Mouse (Mus musculus) intestine, postnatal 0 days (tissue): ENCODE results near the gene Abcg4. TPM values are rescaled to one million over a fixed set of nuclear protein-coding genes. Genes with fewer than 3 reads are reported as not detected.

Experiments
- ATAC-seq: fragments of 200-750 bp; cut with Nextera tagmentation; 2 replicates; pipeline ENCODE4 v1.8.0; 2017; ENCODE audit warnings: mild to moderate bottlenecking, moderate TSS enrichment, moderate library complexity
- H3K27ac ChIP-seq: fragments of 300-500 bp; sonication (generic); 2 replicates; pipeline ENCODE4 v1.5.1; 2014; ENCODE audit warnings: mild to moderate bottlenecking, low read depth, low read length, moderate library complexity
- H3K27me3 ChIP-seq: fragments of 300-500 bp; sonication (generic); replicated peaks from 2 replicates; pipeline ENCODE4 v1.6.1; 2014; ENCODE audit warnings: low read length, mixed read lengths; ENCODE audit not compliant: control insufficient read depth, insufficient read depth
- H3K36me3 ChIP-seq: fragments of 300-500 bp; sonication (generic); 2 replicates; pipeline ENCODE4 v1.6.1; 2014; ENCODE audit warnings: mild to moderate bottlenecking, moderate library complexity; ENCODE audit not compliant: control insufficient read depth, insufficient read depth
- H3K4me1 ChIP-seq: fragments of 300-500 bp; sonication (generic); replicated peaks from 2 replicates; pipeline ENCODE4 v1.6.1; 2014; ENCODE audit warnings: antibody characterized with exemption, low read length, mixed read lengths; ENCODE audit not compliant: control insufficient read depth, insufficient read depth
- H3K4me2 ChIP-seq: fragments of 300-500 bp; sonication (generic); replicated peaks from 2 replicates; pipeline ENCODE4 v1.6.1; 2014; ENCODE audit warnings: low read depth, mild to moderate bottlenecking, moderate library complexity
- H3K4me3 ChIP-seq: fragments of 300-500 bp; sonication (generic); 2 replicates; pipeline ENCODE4 v1.5.1; 2014; ENCODE audit warnings: low read depth, low read length
- H3K9ac ChIP-seq: fragments of 300-500 bp; sonication (generic); 2 replicates; pipeline ENCODE4 v1.6.1; 2014; ENCODE audit warnings: mild to moderate bottlenecking, low read depth, low read length
- H3K9me3 ChIP-seq: fragments of 300-500 bp; sonication (generic); 2 replicates; pipeline ENCODE4 v1.6.1; 2016; ENCODE audit warnings: mixed run types; ENCODE audit not compliant: control insufficient read depth
- CTCF ChIP-seq: sonication (generic); IDR thresholded peaks from 2 replicates; pipeline ENCODE4 v1.5.1; 2016; ENCODE audit warnings: low read depth, mild to moderate bottlenecking, control low read depth, antibody characterized with exemption, moderate library complexity
- WGBS: fragments of 180-500 bp; shearing (Covaris S2); extraction: QIAGEN DNeasy Blood & Tissue Kit; methylation state at CpG from one replicate; pipeline ENCODE4 v1.1.7; 2014; 5-methylcytosine and 5-hydroxymethylcytosine counted together
- polyA plus RNA-seq: library from polyadenylated mRNA; unstranded; fragments of >200 nt; fragmentation: Nextera tagmentation; extraction: Ambion mirVana; gene quantifications from 2 replicates; pipeline ENCODE4 v1.2.1, GENCODE M21; 2015

Abcg4 gene
- polyA plus RNA-seq, 1 experiment from 2014 or later, result 1.1 TPM

DNA sequence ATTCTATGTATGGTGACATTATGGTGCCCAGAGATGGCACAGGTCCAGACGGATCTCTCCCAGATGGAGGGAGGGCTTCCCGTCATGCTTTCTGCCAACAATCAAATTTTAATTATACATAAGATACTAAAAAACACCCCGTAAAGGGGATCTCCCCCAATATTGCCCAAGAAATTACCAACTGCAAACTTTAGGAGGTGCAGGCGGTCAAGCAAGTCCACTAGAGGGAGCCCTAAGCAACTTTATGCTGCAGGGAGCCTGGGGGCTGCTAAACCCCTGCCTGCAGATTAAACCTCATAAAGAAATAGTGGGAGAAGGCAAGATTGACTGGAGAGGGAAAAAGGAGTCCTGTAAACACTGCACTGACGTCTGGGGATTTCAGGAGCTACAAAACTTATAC is 49.0 kb downstream of the Abcg4 start:
- WGBS, result 7% methylated on average over 5 of the region's 5 CpGs
- Histone ChIP-seq H3K27ac (no peak overlapping the region), H3K4me2 (no peak overlapping the region), H3K4me1 (no peaks in the 10 kb centered on the region), H3K36me3 (no peaks in the 10 kb centered on the region), H3K4me3 (no peak overlapping the region), H3K9me3 (no peaks in the 10 kb centered on the region), H3K27me3 (no peaks in the 10 kb centered on the region), H3K9ac (no peak overlapping the region)
- peak; percentile 83 for TF ChIP-seq CTCF
- ATAC-seq, result no peak

DNA sequence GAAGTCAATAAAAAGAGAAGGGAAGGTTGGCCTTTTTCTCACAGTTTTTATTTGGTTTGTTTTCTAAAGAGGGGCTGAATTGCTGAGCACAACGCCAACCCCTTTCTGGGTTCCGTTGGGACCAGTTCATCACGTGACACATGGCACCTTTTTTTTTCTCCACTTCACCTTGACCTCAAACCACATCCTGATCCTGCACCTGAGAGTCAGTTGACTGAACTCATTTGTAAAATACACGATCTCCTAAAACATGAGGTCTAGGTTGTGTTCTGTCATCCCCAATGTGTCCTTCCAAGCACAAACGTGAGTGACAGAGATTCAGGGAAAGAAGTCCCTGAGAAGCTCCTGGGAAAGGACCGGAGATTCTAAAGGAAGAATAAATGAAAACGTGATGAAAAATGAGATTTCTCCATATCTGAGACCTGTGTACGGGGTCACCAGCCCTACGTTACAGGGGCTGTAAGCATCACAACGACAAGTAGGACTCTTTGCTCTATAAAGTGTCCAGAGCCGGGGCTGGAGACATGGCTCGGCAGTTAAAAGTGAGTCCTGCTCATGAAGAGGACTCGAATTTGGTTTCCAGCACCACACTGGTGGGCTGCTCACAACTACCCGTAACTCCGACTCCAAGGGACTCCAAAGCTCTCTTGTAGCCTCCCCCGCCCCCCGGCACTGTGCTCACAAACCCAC is 49.8 kb downstream of the Abcg4 start:
- no peak for TF ChIP-seq CTCF
- H3K9ac ChIP-seq, result no peak overlapping the region
- no peaks in the 10 kb centered on the region for H3K4me1 ChIP-seq
- no peak for ATAC-seq
- 79% methylated on average over 17 of the region's 17 CpGs for WGBS
- no peaks in the 10 kb centered on the region for H3K9me3 ChIP-seq
- H3K4me3 ChIP-seq, result no peak overlapping the region
- H3K4me2 ChIP-seq, result no peak overlapping the region
- no peaks in the 10 kb centered on the region for H3K36me3 ChIP-seq
- H3K27ac ChIP-seq, result no peak overlapping the region
- no peaks in the 10 kb centered on the region for H3K27me3 ChIP-seq

GRCm38 (mm10) chr9:44237128-44237527 is 51.3 kb downstream of the Abcg4 start:
- no peak overlapping the region for H3K4me3 ChIP-seq
- WGBS, result 59% methylated on average over 4 of the region's 4 CpGs
- H3K9me3 ChIP-seq, result no peaks in the 10 kb centered on the region

DNA sequence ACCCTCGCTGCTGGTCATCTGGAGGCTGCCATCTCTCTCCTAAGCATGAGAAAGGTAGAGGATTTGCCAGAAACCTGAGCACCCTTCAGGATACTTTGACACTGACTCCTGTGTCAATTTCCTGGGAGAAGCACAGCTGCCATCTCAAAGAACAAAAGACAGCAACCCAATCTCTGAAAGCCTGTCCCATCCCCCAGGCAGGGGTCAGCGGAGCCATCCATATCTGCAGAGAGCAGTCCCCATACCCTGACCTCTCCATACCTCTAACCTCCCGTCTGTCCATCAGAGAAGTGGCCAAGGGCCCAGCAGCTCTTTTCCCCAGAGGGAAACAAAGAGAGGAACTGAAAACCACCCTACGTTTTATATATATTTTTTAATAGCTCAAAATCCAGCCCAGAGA is 51.8 kb downstream of the Abcg4 start:
- Histone ChIP-seq H3K4me3 (no peak overlapping the region), H3K9ac (no peak overlapping the region), H3K4me2 (no peak overlapping the region), H3K4me1 (no peaks in the 10 kb centered on the region), H3K27ac (no peak overlapping the region), H3K36me3 (no peaks in the 10 kb centered on the region), H3K9me3 (no peaks in the 10 kb centered on the region), H3K27me3 (no peaks in the 10 kb centered on the region)
- no peak for TF ChIP-seq CTCF
- ATAC-seq, result no peak
- WGBS, result 81% methylated on average over 4 of the region's 4 CpGs

More at GRCm38 (mm10) chr9:44237128-44237527, 51.3 kb downstream of the Abcg4 start:
- Histone ChIP-seq H3K27ac (no peak overlapping the region), H3K27me3 (no peaks in the 10 kb centered on the region), H3K4me1 (no peaks in the 10 kb centered on the region), H3K9ac (no peak overlapping the region), H3K4me2 (no peak overlapping the region), H3K36me3 (no peaks in the 10 kb centered on the region)
- ATAC-seq, result no peak
- no peak for TF ChIP-seq CTCF

DNA sequence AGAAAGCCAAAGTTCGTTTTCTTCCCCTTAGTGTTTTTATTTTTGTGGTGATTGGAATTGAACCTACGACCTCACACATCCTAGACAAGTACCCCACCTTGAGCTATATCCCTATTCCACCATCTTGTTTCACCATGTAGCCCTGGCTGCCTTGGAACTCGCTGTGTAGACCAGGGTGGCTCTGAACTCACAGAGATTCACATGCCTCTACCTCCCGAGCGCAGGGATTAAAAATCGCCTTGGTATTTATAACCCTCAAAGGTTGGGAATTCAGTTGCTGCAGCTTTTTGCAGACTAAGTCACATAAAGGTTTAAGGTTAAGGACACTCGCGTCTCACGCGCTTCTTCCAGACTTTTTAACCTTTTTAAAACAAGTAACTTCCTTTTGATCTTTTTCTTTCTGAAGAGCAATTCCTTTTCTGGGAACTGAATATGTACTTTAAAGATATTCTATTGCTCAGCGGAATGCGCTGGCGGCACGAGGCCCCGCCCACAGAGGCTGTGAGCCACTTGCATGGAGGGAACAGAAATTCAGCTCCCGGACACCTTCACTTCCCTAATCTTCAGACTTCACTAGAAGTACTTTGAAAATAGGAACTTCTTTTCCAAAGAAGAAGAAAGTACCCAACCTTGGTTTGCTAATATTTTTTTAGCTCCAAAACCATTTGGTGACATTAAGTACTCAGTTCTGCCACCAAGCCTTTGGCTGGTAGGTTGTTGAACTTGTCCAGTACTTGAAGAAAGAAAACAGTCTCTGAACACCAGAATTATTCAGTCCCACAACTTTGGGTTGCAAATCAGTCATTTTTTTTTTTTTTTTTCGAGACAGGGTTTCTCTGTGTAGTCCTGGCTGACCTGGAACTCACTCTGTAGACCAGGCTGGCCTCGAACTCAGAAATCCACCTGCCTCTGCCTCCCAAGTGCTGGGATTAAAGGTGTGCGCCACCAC is 53.7 kb downstream of the Abcg4 start:
- Histone ChIP-seq H3K4me1 (no peaks in the 10 kb centered on the region), H3K27me3 (no peaks in the 10 kb centered on the region), H3K9me3 (no peaks in the 10 kb centered on the region), H3K4me2 (peak overlapping the region; percentile 62), H3K9ac (peak overlapping the region; percentile 28; the same call in 1 of the 2 replicates), H3K27ac (peak overlapping the region; percentile 86), H3K4me3 (peak overlapping the region; percentile 82), H3K36me3 (no peaks in the 10 kb centered on the region)
- no peak for TF ChIP-seq CTCF
- WGBS, result 17% methylated on average over 19 of the region's 19 CpGs
- peak; percentile 26; the same call in 1 of the 2 replicates for ATAC-seq

DNA sequence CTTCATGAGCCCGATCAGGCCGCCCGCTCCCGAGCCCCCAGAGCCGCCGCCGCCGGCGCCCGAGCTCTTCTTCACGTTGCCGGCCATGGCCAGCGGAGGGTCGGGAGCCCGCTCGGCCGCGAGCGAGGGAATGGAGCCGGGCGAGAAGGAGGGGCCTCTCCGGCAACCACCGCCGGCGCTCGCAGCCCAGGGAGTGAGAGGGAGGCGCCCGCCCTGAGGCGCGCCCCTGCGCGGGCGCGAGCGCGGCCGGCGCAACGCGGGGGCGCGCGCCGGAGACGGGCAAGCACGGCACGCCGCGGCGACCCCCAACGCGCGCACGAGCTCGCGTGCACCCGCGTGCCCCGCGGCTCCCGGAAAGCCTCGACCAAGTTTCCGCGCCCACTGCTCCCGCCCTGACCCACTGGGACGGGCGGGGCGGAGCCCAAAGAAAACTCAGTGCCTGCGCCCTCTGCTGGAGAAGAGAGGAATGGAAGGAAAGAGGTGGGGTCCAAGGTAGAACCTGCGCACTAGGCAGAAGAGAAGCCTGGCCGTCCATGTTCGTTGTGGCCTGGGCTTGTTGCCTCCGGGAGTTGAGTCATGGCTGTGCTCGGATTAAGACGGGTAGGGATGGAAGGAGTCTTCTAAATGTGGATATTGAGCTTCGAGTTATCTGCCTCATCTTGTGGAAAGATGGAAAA is 54.5 kb downstream of the Abcg4 start, which contains the start of gene Cbl:
Gene Cbl, minus strand, starts transcription at position 248 of the 677 bp plus-strand sequence.
- peak; percentile 93 for ATAC-seq
- peak; percentile 98 for TF ChIP-seq CTCF
- 0% methylated on average over 39 of the region's 76 CpGs for WGBS

More for the DNA sequence above, 54.5 kb downstream of the Abcg4 start, which contains the start of gene Cbl:
- Histone ChIP-seq H3K27ac (peak within 1 kb of the TSS; percentile 86), H3K27me3 (no peaks in the 10 kb centered on the region), H3K4me2 (peak within 1 kb of the TSS; percentile 73), H3K4me1 (no peaks in the 10 kb centered on the region), H3K4me3 (peak within 1 kb of the TSS; percentile 82), H3K9me3 (no peaks in the 10 kb centered on the region), H3K9ac (peak within 1 kb of the TSS; percentile 85), H3K36me3 (no peaks in the 10 kb centered on the region)
